Mouse (Mus musculus) lung, adult 18-20 months (tissue): Measurements from ENCODE around the gene Il1rl1.

Experiments
- DNase-seq, 2 experiments: peaks; one replicate each; pipeline ENCODE4 v3.0.0; 2022; ENCODE audit warnings: mixed read lengths in 2 of 2

Gene Il1rl1

GRCm38 (mm10) chr1:40439504-40439903 lies 10.1 kb downstream of the Il1rl1 start:
- no peak for DNase-seq

GRCm38 (mm10) chr1:40444800-40445199 lies 15.4 kb downstream of the Il1rl1 start:
- DNase-seq = no peak

- peak; percentile 88 to 89 for DNase-seq
Measured at GRCm38 (mm10) chr1:40465477-40466430, 36.4 kb downstream of the Il1rl1 start, which contains the start of gene Il18r1. Gene Il18r1 (plus strand): TSS chr1:40465552.

GRCm38 (mm10) chr1:40467306-40467705 lies 37.9 kb downstream of the Il1rl1 start:
- DNase-seq = no peak

GRCm38 (mm10) chr1:40468805-40469204 lies 39.4 kb downstream of the Il1rl1 start:
- peak; percentile 64 to 75 for DNase-seq

- DNase-seq = no peak
Measured at GRCm38 (mm10) chr1:40469900-40470299, 40.5 kb downstream of the Il1rl1 start.

GRCm38 (mm10) chr1:40472401-40472800 lies 43.0 kb downstream of the Il1rl1 start:
- DNase-seq = no peak

GRCm38 (mm10) chr1:40473640-40474039 lies 44.3 kb downstream of the Il1rl1 start:
- DNase-seq = peak in 1 of 2 experiments; percentile 29

- DNase-seq = no peak
Measured at GRCm38 (mm10) chr1:40474336-40474735, 45.0 kb downstream of the Il1rl1 start.

- DNase-seq = no peak
Measured at GRCm38 (mm10) chr1:40475697-40476096, 46.3 kb downstream of the Il1rl1 start.

GRCm38 (mm10) chr1:40476756-40477155 lies 47.4 kb downstream of the Il1rl1 start:
- DNase-seq = no peak

GRCm38 (mm10) chr1:40479505-40479923 lies 50.1 kb downstream of the Il1rl1 start:
- DNase-seq = peak in 1 of 2 experiments; percentile 12

GRCm38 (mm10) chr1:40494594-40494993 lies 65.2 kb downstream of the Il1rl1 start:
- DNase-seq = no peak

- no peak for DNase-seq
Measured at GRCm38 (mm10) chr1:40499708-40500107, 70.3 kb downstream of the Il1rl1 start.

- DNase-seq = no peak
Measured at GRCm38 (mm10) chr1:40501126-40501525, 71.8 kb downstream of the Il1rl1 start.

GRCm38 (mm10) chr1:40501546-40502398 lies 72.4 kb downstream of the Il1rl1 start:
- peak; percentile 66 to 75 for DNase-seq

- no peak for DNase-seq
Measured at GRCm38 (mm10) chr1:40504548-40504947, 75.2 kb downstream of the Il1rl1 start.
